Mouse (Mus musculus) heart, postnatal 0 days (tissue): ENCODE measurements around the gene Hmgb1. TPM values are rescaled to one million over a fixed set of nuclear protein-coding genes. Genes with fewer than 3 reads are reported as not detected.

Source experiments
- ATAC-seq: fragments of 200-750 bp; cut with Nextera tagmentation; 2 replicates; pipeline ENCODE4 v1.8.0; 2017; ENCODE audit warnings: low read depth, moderate number of reproducible peaks, moderate library complexity; ENCODE audit not compliant: insufficient read depth
- DNase-seq: peaks from one replicate; pipeline ENCODE4 v3.0.0-alpha.2; 2016; ENCODE audit warnings: low spot score
- H3K27ac ChIP-seq: fragments of 300-500 bp; sonication (generic); 2 replicates; pipeline ENCODE4 v1.5.1; 2014; ENCODE audit warnings: low read depth, mild to moderate bottlenecking
- H3K27me3 ChIP-seq: fragments of 300-500 bp; sonication (generic); 2 replicates; pipeline ENCODE4 v1.6.1; 2014; ENCODE audit warnings: low read length, mixed read lengths; ENCODE audit not compliant: control insufficient read depth, insufficient read depth
- H3K36me3 ChIP-seq: fragments of 300-500 bp; sonication (generic); replicated peaks from 2 replicates; pipeline ENCODE4 v1.6.1; 2014; ENCODE audit warnings: low read length, mixed read lengths; ENCODE audit not compliant: control insufficient read depth, insufficient read depth
- H3K4me1 ChIP-seq: fragments of 300-500 bp; sonication (generic); 2 replicates; pipeline ENCODE4 v1.6.1; 2014; ENCODE audit warnings: antibody characterized with exemption; ENCODE audit not compliant: control insufficient read depth, insufficient read depth
- H3K4me2 ChIP-seq: fragments of 300-500 bp; sonication (generic); 2 replicates; pipeline ENCODE4 v1.6.1; 2014; ENCODE audit warnings: low read depth, mild to moderate bottlenecking, low read length, moderate library complexity
- H3K4me3 ChIP-seq: fragments of 300-500 bp; sonication (generic); 2 replicates; pipeline ENCODE4 v1.5.1; 2014; ENCODE audit warnings: low read depth, low read length
- H3K9ac ChIP-seq: fragments of 300-500 bp; sonication (generic); replicated peaks from 2 replicates; pipeline ENCODE4 v1.6.1; 2014; ENCODE audit warnings: low read depth, low read length, mixed read lengths
- H3K9me3 ChIP-seq: fragments of 300-500 bp; sonication (generic); replicated peaks from 2 replicates; pipeline ENCODE4 v1.6.1; 2016; ENCODE audit warnings: low read length; ENCODE audit not compliant: control insufficient read depth
- CTCF ChIP-seq: IDR thresholded peaks from 2 replicates; pipeline ENCODE4 v1.5.1; 2016; ENCODE audit warnings: antibody characterized with exemption, control low read depth, low read depth
- EP300 ChIP-seq: IDR thresholded peaks from 2 replicates; pipeline ENCODE4 v1.6.1; 2016; ENCODE audit warnings: antibody characterized with exemption, low read depth
- WGBS: fragments of 180-500 bp; shearing (Covaris S2); extraction: QIAGEN DNeasy Blood & Tissue Kit; methylation state at CpG from one replicate; pipeline ENCODE4 v1.1.7; 2014; 5-methylcytosine and 5-hydroxymethylcytosine counted together
- polyA plus RNA-seq: library from polyadenylated mRNA; unstranded; fragments of >200 nt; fragmentation: Nextera tagmentation; extraction: Ambion mirVana; gene quantifications from 2 replicates; pipeline ENCODE4 v1.2.1, GENCODE M21; 2015
- total RNA-seq: library from RNA; depleted of rRNA; stranded (reverse); fragments of >200 nt; gene quantifications from 2 replicates; pipeline ENCODE4 v1.2.3, GENCODE M21; 2014; ENCODE audit warnings: low replicate concordance

Hmgb1 gene
- total and polyA plus RNA-seq, 2 experiments from 2014 or later = 107 to 540 TPM

GRCm38 (mm10) chr5:149114587-149114986 lies 69.7 kb downstream of the Hmgb1 start:
- no peaks in the 10 kb centered on the region for H3K9me3 ChIP-seq
- no peak for TF ChIP-seq CTCF
- TF ChIP-seq EP300 = no peak
- H3K36me3 ChIP-seq = no peaks in the 10 kb centered on the region
- H3K4me3 ChIP-seq = no peak overlapping the region
- H3K27me3 ChIP-seq = no peaks in the 10 kb centered on the region
- DNase-seq = no peak
- no peak overlapping the region for H3K27ac ChIP-seq
- WGBS = 68% methylated on average over 9 of the region's 9 CpGs
- ATAC-seq = no peak
- H3K4me1 ChIP-seq = no peaks in the 10 kb centered on the region
- no peak overlapping the region for H3K9ac ChIP-seq
- H3K4me2 ChIP-seq = no peak overlapping the region

GRCm38 (mm10) chr5:149114034-149114433 lies 70.3 kb downstream of the Hmgb1 start:
- no peak for ATAC-seq
- Histone ChIP-seq H3K27ac (no peak overlapping the region), H3K4me2 (no peak overlapping the region), H3K4me1 (no peaks in the 10 kb centered on the region), H3K27me3 (no peaks in the 10 kb centered on the region), H3K36me3 (no peaks in the 10 kb centered on the region), H3K9ac (no peak overlapping the region), H3K4me3 (no peak overlapping the region), H3K9me3 (no peaks in the 10 kb centered on the region)
- DNase-seq = no peak
- TF ChIP-seq CTCF = no peak
- no peak for TF ChIP-seq EP300
- WGBS = 79% methylated on average over 7 of the region's 7 CpGs

GRCm38 (mm10) chr5:149113439-149113838 lies 70.8 kb downstream of the Hmgb1 start:
- Histone ChIP-seq H3K27me3 (no peaks in the 10 kb centered on the region), H3K4me2 (no peak overlapping the region), H3K27ac (no peak overlapping the region), H3K36me3 (no peaks in the 10 kb centered on the region), H3K4me3 (no peak overlapping the region), H3K9ac (no peak overlapping the region), H3K9me3 (no peaks in the 10 kb centered on the region), H3K4me1 (no peaks in the 10 kb centered on the region)
- ATAC-seq (no peak), DNase-seq (no peak)
- no peak for TF ChIP-seq EP300
- TF ChIP-seq CTCF = no peak
- 78% methylated on average over 7 of the region's 7 CpGs for WGBS

GRCm38 (mm10) chr5:149112559-149112958 lies 71.7 kb downstream of the Hmgb1 start:
- Histone ChIP-seq H3K4me2 (no peak overlapping the region), H3K27me3 (no peaks in the 10 kb centered on the region), H3K36me3 (no peaks in the 10 kb centered on the region), H3K9me3 (no peaks in the 10 kb centered on the region), H3K9ac (no peak overlapping the region), H3K4me1 (no peaks in the 10 kb centered on the region), H3K27ac (no peak overlapping the region), H3K4me3 (no peak overlapping the region)
- TF ChIP-seq CTCF (no peak), EP300 (no peak)
- DNase-seq (no peak), ATAC-seq (no peak)
- 80% methylated on average over 5 of the region's 5 CpGs for WGBS

- no peak for DNase-seq
- no peaks in the 10 kb centered on the region for H3K9me3 ChIP-seq
- 68% methylated on average over 3 of the region's 3 CpGs for WGBS
- no peak for ATAC-seq
- H3K4me3 ChIP-seq = no peak overlapping the region
- TF ChIP-seq EP300 = no peak
- no peak for TF ChIP-seq CTCF
- no peaks in the 10 kb centered on the region for H3K36me3 ChIP-seq
- H3K4me1 ChIP-seq = no peaks in the 10 kb centered on the region
- no peaks in the 10 kb centered on the region for H3K27me3 ChIP-seq
- no peak overlapping the region for H3K9ac ChIP-seq
- no peak overlapping the region for H3K27ac ChIP-seq
- H3K4me2 ChIP-seq = no peak overlapping the region
Measured at GRCm38 (mm10) chr5:149109220-149109619, 75.1 kb downstream of the Hmgb1 start.

GRCm38 (mm10) chr5:149108178-149108577 lies 76.1 kb downstream of the Hmgb1 start:
- no peak for TF ChIP-seq EP300
- no peak for TF ChIP-seq CTCF
- Histone ChIP-seq H3K4me2 (no peak overlapping the region), H3K4me3 (no peak overlapping the region), H3K36me3 (no peaks in the 10 kb centered on the region), H3K9me3 (no peaks in the 10 kb centered on the region), H3K4me1 (no peaks in the 10 kb centered on the region), H3K27me3 (no peaks in the 10 kb centered on the region), H3K27ac (no peak overlapping the region), H3K9ac (no peak overlapping the region)
- ATAC-seq = no peak
- 75% methylated on average over 15 of the region's 15 CpGs for WGBS
- no peak for DNase-seq
